24 mouse cellular contexts compared by ENCODE assay signal in genomic region chr1:62991021-62991420, GRCm38 (mm10).
"Had no signal": no experiment of that assay in that cellular context is flagged by ENCODE, and none has a peak within 500 bp of the region (broad histone marks: within the 10 kb centered on the region; RNA-seq: fewer than 3 reads in every experiment).

No protein-coding gene starts in this region.

- DNase-seq: gastrocnemius, postnatal 14 days; gastrocnemius, postnatal 36 days; heart, adult 18-20 months; heart, postnatal 14 days; heart, postnatal 36 days; kidney, adult 11 months; kidney, adult 8-10 months; kidney, postnatal 10 days; kidney, postnatal 25 days; kidney, postnatal 4 days; liver; liver, embryonic 13.5 days had no signal

- H3K4me3 ChIP-seq: heart, embryonic 13.5 days; heart, embryonic 15.5 days; hindbrain, embryonic 13.5 days; hindbrain, embryonic 15.5 days; intestine, embryonic 15.5 days; layer of hippocampus, adult 2 months; left cerebral cortex, adult 2 months; limb, embryonic 10.5 days; limb, embryonic 12.5 days; liver, embryonic 13.5 days had no signal

- ATAC-seq: hindbrain, postnatal 0 days; intestine, embryonic 15.5 days had no signal

- H3K4me1 ChIP-seq: hindbrain, embryonic 13.5 days; hindbrain, embryonic 15.5 days; intestine, embryonic 15.5 days; limb, embryonic 10.5 days; limb, embryonic 12.5 days had no signal

- H3K36me3 ChIP-seq: heart, embryonic 13.5 days; heart, embryonic 15.5 days; hindbrain, embryonic 13.5 days; hindbrain, embryonic 15.5 days; intestine, embryonic 15.5 days; limb, embryonic 10.5 days; limb, embryonic 12.5 days; liver, embryonic 13.5 days had no signal

- H3K9ac ChIP-seq: heart, embryonic 13.5 days; heart, embryonic 15.5 days; hindbrain, embryonic 13.5 days; hindbrain, embryonic 15.5 days; intestine, embryonic 15.5 days; limb, embryonic 12.5 days; liver, embryonic 13.5 days had no signal

- H3K9me3 ChIP-seq: heart, embryonic 15.5 days; hindbrain, embryonic 15.5 days; intestine, embryonic 15.5 days; limb, embryonic 10.5 days; limb, embryonic 12.5 days; liver, embryonic 13.5 days had no signal

- H3K4me2 ChIP-seq: heart, embryonic 11.5 days; heart, embryonic 13.5 days; heart, embryonic 15.5 days; hindbrain, embryonic 13.5 days; hindbrain, embryonic 15.5 days; intestine, embryonic 15.5 days; limb, embryonic 12.5 days; liver, embryonic 11.5 days; liver, embryonic 13.5 days had no signal

- H3K27me3 ChIP-seq: heart, embryonic 13.5 days; heart, embryonic 15.5 days; hindbrain, embryonic 13.5 days; hindbrain, embryonic 15.5 days; intestine, embryonic 15.5 days; limb, embryonic 12.5 days; liver, embryonic 13.5 days had no signal

- H3K27ac ChIP-seq: heart, embryonic 15.5 days; hindbrain, embryonic 13.5 days; hindbrain, embryonic 15.5 days; hindbrain, postnatal 0 days; intestine, embryonic 15.5 days; layer of hippocampus, adult 2 months; left cerebral cortex, adult 2 months; limb, embryonic 10.5 days; limb, embryonic 12.5 days; liver, embryonic 13.5 days had no signal
